Mouse (Mus musculus): Measurements from ENCODE around the gene Olfr905.

Olfr905 gene

GRCm38 (mm10) chr9:38470807-38471206 lies at the start of gene Olfr905:
Olfr905 (plus strand) TSS chr9:38471107.
- no peak for DNase-seq

- DNase-seq, result no peak
Measured at GRCm38 (mm10) chr9:38423801-38424200, 47.1 kb upstream of the Olfr905 start.

GRCm38 (mm10) chr9:38427026-38427425 lies 43.9 kb upstream of the Olfr905 start:
- DNase-seq, result no peak

GRCm38 (mm10) chr9:38429155-38429554 lies 41.8 kb upstream of the Olfr905 start, which contains the start of gene Olfr901:
Olfr901 (plus strand) TSS chr9:38429455.
- no peak for DNase-seq

- DNase-seq, result no peak
Measured at GRCm38 (mm10) chr9:38447352-38447751, 23.6 kb upstream of the Olfr905 start, which contains the start of gene Olfr902. Olfr902 (plus strand) TSS chr9:38447652.

- DNase-seq, result no peak
Measured at GRCm38 (mm10) chr9:38462844-38463243, 8.1 kb upstream of the Olfr905 start, which contains the start of gene Olfr904. Olfr904 (plus strand) TSS chr9:38463144.

- DNase-seq, result no peak
Measured at GRCm38 (mm10) chr9:38486785-38487184, 15.9 kb downstream of the Olfr905 start, which contains the start of gene Olfr906. Olfr906 (plus strand) TSS chr9:38487085.

GRCm38 (mm10) chr9:38495501-38495900 lies 24.6 kb downstream of the Olfr905 start, which contains the start of gene Olfr907:
Olfr907 (plus strand) TSS chr9:38495801.
- no peak for DNase-seq

GRCm38 (mm10) chr9:38512353-38512752 lies 41.4 kb downstream of the Olfr905 start:
- DNase-seq, result no peak

- no peak for DNase-seq
Measured at GRCm38 (mm10) chr9:38521280-38521679, 50.4 kb downstream of the Olfr905 start, which contains the start of gene Olfr911-ps1. Olfr911-ps1 (plus strand) TSS chr9:38521580.

Measured in thymus, postnatal 14 days (tissue).